Comparison of ENCODE assay signal across 8 mouse cellular contexts in genomic region chr11:54786858-54787487, GRCm38 (mm10). TPM values are rescaled to one million over a fixed set of nuclear protein-coding genes. Genes with fewer than 3 reads are reported as not detected.
A peak's percentile ranks its signal among the peaks of the same experiment; 100 is the strongest.
DNase-seq lines count a peak whose midpoint lies in the region; ATAC-seq and TF ChIP-seq lines count a peak whose summit lies in the region.

No protein-coding gene starts in this region.

- TF ChIP-seq CTCF in ES-Bruce4 (IDR thresholded peaks at IDR 0.05; ENCODE audit: low read depth, low read length) = no peak

- intact Hi-C loops in heart, postnatal 14 days (cut with DNase I) = loop anchor here (2.0 to 5.0 kb wide), 3 partner anchors 35 to 80 kb away; partner anchors contain the start of gene Lyrm7

- DNase-seq in brain, adult 2 months (ENCODE audit: low read depth, low spot score) = peak; percentile 75
- peak; percentile 76 for DNase-seq in forebrain, embryonic 14.5 days (ENCODE audit: low spot score)
- peak; percentile 61 to 68 for DNase-seq in heart, postnatal 14 days
- DNase-seq in layer of hippocampus, adult 18-20 months (ENCODE audit: low spot score in 2 of 2) = peak; percentile 30 to 52
- DNase-seq in lung, postnatal 10 days = peak; percentile 59
- peak; percentile 44 for DNase-seq in ovary, postnatal 10 days (ENCODE audit: low spot score)
- DNase-seq in thymus, postnatal 4 days = peak; percentile 78

- H3K9me3 ChIP-seq in ES-Bruce4 (replicated peaks; ENCODE audit: control insufficient read depth, insufficient read depth, low read length, poor library complexity, severe bottlenecking) = no peaks in the 10 kb centered on the region
- H3K9me3 ChIP-seq in forebrain, embryonic 14.5 days (replicated peaks; ENCODE audit: control insufficient read depth, low read length) = no peaks in the 10 kb centered on the region

- WGBS in forebrain, embryonic 14.5 days = under 1% methylated on average over 54 of the region's 54 CpGs

- peak overlapping the region; percentile 17 for H3K27ac ChIP-seq in ES-Bruce4 (ENCODE audit: insufficient read depth, low read length)
- peak overlapping the region; percentile 99 for H3K27ac ChIP-seq in forebrain, embryonic 14.5 days (ENCODE audit: low read depth, low read length)

- H3K9ac ChIP-seq in ES-Bruce4 (ENCODE audit: low read depth, poor library complexity, severe bottlenecking) = peak overlapping the region; percentile 92
- peak overlapping the region; percentile 95 for H3K9ac ChIP-seq in forebrain, embryonic 14.5 days (ENCODE audit: low read length)

- H3K27me3 ChIP-seq in ES-Bruce4 (ENCODE audit: control insufficient read depth, insufficient read depth, low read length, poor library complexity, severe bottlenecking) = no peaks in the 10 kb centered on the region
- H3K27me3 ChIP-seq in forebrain, embryonic 14.5 days (replicated peaks; ENCODE audit: control insufficient read depth, insufficient read depth, low read length) = no peaks in the 10 kb centered on the region

- peak; percentile 48 for ATAC-seq in forebrain, embryonic 14.5 days

- no peaks in the 10 kb centered on the region for H3K36me3 ChIP-seq in ES-Bruce4 (ENCODE audit: control insufficient read depth, insufficient read depth, low read length, poor library complexity, severe bottlenecking)
- H3K36me3 ChIP-seq in forebrain, embryonic 14.5 days (ENCODE audit: control insufficient read depth, insufficient read depth, low read length) = no peaks in the 10 kb centered on the region

- no peaks in the 10 kb centered on the region for H3K4me1 ChIP-seq in ES-Bruce4 (ENCODE audit: control insufficient read depth, insufficient read depth, low read length)
- peaks cover 9% of the 10 kb centered on the region; the same call in 1 of the 2 replicates for H3K4me1 ChIP-seq in forebrain, embryonic 14.5 days (ENCODE audit: control insufficient read depth, insufficient read depth, low read length)

- no peak for TF ChIP-seq POLR2A in ES-Bruce4 (IDR thresholded peaks at IDR 0.05; ENCODE audit: insufficient read depth, low read length)

- no peak for TF ChIP-seq EP300 in ES-Bruce4 (IDR thresholded peaks at IDR 0.05; ENCODE audit: insufficient read depth, low read depth, low read length)

- peak overlapping the region; percentile 86 for H3K4me3 ChIP-seq in ES-Bruce4 (ENCODE audit: low read depth, low read length)
- H3K4me3 ChIP-seq in forebrain, embryonic 14.5 days (ENCODE audit: low read depth, low read length) = peak overlapping the region; percentile 96

- peak overlapping the region; percentile 67 for H3K4me2 ChIP-seq in forebrain, embryonic 14.5 days (ENCODE audit: low read length)

RNA-seq across cellular contexts. Expression of gene Cdc42se2, which starts 0.5 kb away (rescaled TPM):
- polyA plus RNA-seq in ES-Bruce4 (2011; ENCODE audit: insufficient read depth, insufficient read length, low read depth, missing spikeins) = 62.4 and 69.7 TPM in 2 replicates
- polyA plus RNA-seq in forebrain, embryonic 14.5 days (2014; fragmentation: Nextera tagmentation; extraction: Ambion mirVana) = 221 and 226 TPM in 2 replicates
- 10 to 100 TPM; 28.8 to 28.9 TPM for total RNA-seq in heart, postnatal 14 days (2021)
- total RNA-seq in layer of hippocampus, adult 18-20 months (2021) = 100 to 1,000 TPM; 135 to 144 TPM

Comparison
In these comparisons a context has a peak if more than half of its experiments do, and no peak if none do; other contexts are left out.
1. Peak in every context shown above with its lines: DNase-seq, ATAC-seq, H3K4me3 ChIP-seq and H3K27ac ChIP-seq.
2. RNA of gene Cdc42se2, which starts 0.5 kb away (total RNA-seq): 135 to 144 TPM in layer of hippocampus, adult 18-20 months; 28.8 to 28.9 TPM in heart, postnatal 14 days; every median in the first group is over 4 times any median in the second.